Mouse (Mus musculus) c-Kit-positive CD71-negative TER-119-negative erythroid progenitor cells, embryonic 14.5 days (primary cell): Measurements from ENCODE around the gene Rhox8.
"Not testable (repeated sequence)": the region's sequence is repeated elsewhere in the genome, so short reads cannot be mapped to it uniquely, and the experiment has no call there.

Experiments
- DNase-seq: peaks from one replicate; pipeline ENCODE4 v3.0.0-alpha.2; 2013; ENCODE audit warnings: low read depth

Gene Rhox8

DNA sequence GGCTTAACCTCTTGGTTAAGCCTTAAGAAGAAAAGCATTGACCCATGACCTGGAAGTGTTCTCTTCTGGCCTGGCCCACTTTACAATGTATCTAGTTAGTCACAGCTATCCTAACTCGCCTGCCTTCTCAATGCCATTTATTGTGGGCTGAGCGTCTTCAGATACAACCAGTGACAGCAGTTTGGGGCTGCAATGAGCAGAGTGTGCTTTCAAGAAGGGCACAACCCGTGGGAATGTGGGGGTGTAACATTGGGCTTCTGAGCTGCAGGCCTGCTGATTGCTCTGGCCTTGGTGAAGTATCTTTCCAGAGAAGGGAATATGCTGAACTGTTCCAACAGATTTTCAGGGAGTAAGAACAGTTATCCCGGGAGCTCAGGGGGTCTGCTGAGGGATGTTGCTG, at the start of gene Rhox8:
Gene Rhox8, minus strand, starts transcription at position 101 of the 400 bp plus-strand sequence.
- no peak for DNase-seq

DNA sequence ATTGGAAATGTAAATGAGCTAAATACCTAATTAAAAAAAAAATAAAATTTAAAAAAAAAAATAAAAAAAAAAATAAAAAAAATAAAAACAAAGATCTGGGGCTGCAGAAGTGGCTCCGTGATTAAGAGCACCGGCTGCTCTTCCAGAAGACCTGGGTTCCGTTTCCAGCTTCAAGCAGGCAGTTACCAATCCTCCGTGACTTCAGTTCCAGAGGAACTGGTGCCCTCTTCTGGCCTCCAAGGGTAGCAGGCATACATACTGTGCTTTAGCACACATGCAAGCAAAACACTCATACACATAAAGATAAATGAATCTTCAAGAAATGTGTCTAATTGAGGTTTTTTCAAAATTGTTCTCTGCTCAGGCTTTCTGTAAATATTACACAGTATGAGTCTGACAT, 37.6 kb upstream of the Rhox8 start:
- DNase-seq: no peak

- DNase-seq: no peak
Observed at GRCm38 (mm10) chrX:37908581-37908980, 29.8 kb upstream of the Rhox8 start.

- DNase-seq: no peak
Observed at GRCm38 (mm10) chrX:37903727-37904126, 25.0 kb upstream of the Rhox8 start.

GRCm38 (mm10) chrX:37901670-37902069, 22.9 kb upstream of the Rhox8 start, which contains the start of gene Rhox9:
Gene Rhox9 (minus strand): TSS chrX:37901770.
- DNase-seq: not testable (repeated sequence)

GRCm38 (mm10) chrX:37897132-37897531, 18.4 kb upstream of the Rhox8 start, which contains the start of gene Rhox7b:
Gene Rhox7b (minus strand): TSS chrX:37897232.
- not testable (repeated sequence) for DNase-seq

GRCm38 (mm10) chrX:37871641-37872040, 7.1 kb downstream of the Rhox8 start:
- no peak for DNase-seq

DNA sequence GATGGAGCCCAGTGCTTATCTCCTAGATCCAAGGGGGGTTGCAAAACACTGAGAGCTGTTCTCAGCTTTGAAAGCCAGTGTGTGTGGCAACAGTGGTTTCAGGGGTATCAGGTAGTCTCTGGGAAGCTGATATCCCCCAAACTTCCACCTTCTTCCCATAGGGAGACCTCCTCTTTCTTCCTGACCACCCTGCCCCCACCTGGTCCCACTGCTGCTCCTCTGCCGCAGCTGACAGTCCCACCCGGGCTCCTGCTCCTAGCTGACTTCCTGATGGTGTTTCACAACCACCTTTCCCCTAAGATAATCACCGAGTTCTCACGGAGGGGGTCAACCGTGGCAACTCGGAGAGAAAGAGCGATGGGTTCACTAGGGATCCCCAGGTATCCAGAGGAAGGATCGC, 47.4 kb downstream of the Rhox8 start, which contains the start of gene Rhox7a:
Gene Rhox7a, plus strand, starts transcription at position 301 of the 400 bp plus-strand sequence.
- DNase-seq: not testable (repeated sequence)

DNA sequence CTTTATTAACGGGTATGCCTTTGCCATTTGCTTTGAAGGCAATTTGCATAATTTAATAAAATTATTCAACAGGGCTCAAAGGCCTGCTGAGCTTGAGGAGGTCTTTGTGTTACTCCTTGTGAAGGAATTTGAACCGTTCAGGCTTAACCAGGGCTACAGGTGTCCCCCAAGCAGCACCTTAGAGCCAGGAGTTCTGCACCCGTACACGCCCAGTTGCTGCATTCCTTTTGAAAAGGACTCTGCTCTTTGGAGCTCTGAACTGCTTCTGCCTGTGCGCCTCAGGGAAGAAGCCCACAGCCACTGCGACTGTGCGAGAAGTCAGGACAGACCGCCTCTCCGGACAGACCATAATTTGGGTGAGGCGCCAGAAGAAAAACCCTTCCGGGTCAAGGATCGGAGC, 52.1 kb downstream of the Rhox8 start, which contains the start of gene Rhox6:
Gene Rhox6, plus strand, starts transcription at position 301 of the 400 bp plus-strand sequence.
- DNase-seq: not testable (repeated sequence)
